Mouse (Mus musculus): Measurements from ENCODE around the gene Dmrt3.

DNA sequence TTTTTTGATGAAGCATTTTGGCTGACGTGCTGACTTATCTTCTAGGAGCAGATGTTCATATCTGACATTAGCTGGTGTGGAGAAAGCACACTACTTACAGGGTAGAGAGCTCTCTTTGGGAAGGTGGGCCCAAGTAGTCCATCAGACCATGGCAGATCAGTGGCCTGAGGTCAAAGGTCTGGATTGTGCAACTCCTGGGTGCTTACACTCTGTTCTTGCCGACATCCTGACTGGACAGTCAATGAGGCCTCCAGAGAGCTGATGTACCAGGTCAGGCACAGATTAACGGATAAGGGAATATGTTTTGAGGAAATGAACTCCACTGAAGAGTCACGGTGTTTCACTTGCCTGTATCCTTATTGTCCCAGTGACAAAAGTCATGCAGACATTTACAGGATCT, 38.6 kb downstream of the Dmrt3 start:
- TF ChIP-seq CTCF (conservative IDR thresholded peaks at IDR 0.05; ENCODE audit: insufficient read depth, insufficient read length, low read depth, low read length) = no peak
- no peak for TF ChIP-seq POLR2A (IDR thresholded peaks at IDR 0.05; ENCODE audit: low read depth, low read length)
